Mouse (Mus musculus) ES-E14 (cell line): Measurements from ENCODE around the gene 4930442H23Rik. TPM values are rescaled to one million over a fixed set of nuclear protein-coding genes. Genes with fewer than 3 reads are reported as not detected.

Experiments used
- DNase-seq: peaks from one replicate; pipeline ENCODE4 v3.0.0-alpha.2; 2013; ENCODE audit warnings: low read depth, low spot score
- H3K27ac ChIP-seq: 2 replicates; pipeline ENCODE4 v1.5.1; 2012; ENCODE audit warnings: low read depth, mild to moderate bottlenecking, low read length, moderate library complexity, mixed read lengths; ENCODE audit not compliant: poor library complexity, insufficient read depth, severe bottlenecking
- H3K36me3 ChIP-seq: 2 replicates; pipeline ENCODE4 v1.6.1; 2012; ENCODE audit warnings: mild to moderate bottlenecking, low read length, moderate library complexity, mixed read lengths; ENCODE audit not compliant: control insufficient read depth, poor library complexity, insufficient read depth, severe bottlenecking
- H3K4me1 ChIP-seq, 2 experiments: fragments of 150-350 bp in 1 of 2; sonication (generic) in 1 of 2; 2 replicates each; pipeline ENCODE4 v1.6.1; 2012; ENCODE audit warnings: low read length in 2 of 2, mild to moderate bottlenecking in 1 of 2, mixed read lengths in 1 of 2; ENCODE audit not compliant: control insufficient read depth in 2 of 2, insufficient read depth in 2 of 2, poor library complexity in 1 of 2
- H3K4me3 ChIP-seq, 2 experiments: fragments of 150-350 bp in 1 of 2; sonication (generic) in 1 of 2; 2 replicates each; pipeline ENCODE4 v1.5.1; 2012; ENCODE audit warnings: low read length in 2 of 2, low read depth in 1 of 2, mild to moderate bottlenecking in 1 of 2, mixed read lengths in 1 of 2; ENCODE audit not compliant: insufficient read depth in 1 of 2, poor library complexity in 1 of 2, severe bottlenecking in 1 of 2
- H3K9ac ChIP-seq: 2 replicates; pipeline ENCODE4 v1.6.1; 2012; ENCODE audit warnings: low read depth, mild to moderate bottlenecking, low read length, mixed read lengths; ENCODE audit not compliant: poor library complexity, insufficient read depth, severe bottlenecking
- H3K9me3 ChIP-seq: fragments of 150-350 bp; sonication (generic); 2 replicates; pipeline ENCODE4 v1.6.1; 2012; ENCODE audit warnings: low read depth, mild to moderate bottlenecking, low read length; ENCODE audit not compliant: control insufficient read depth, insufficient read depth
- CHD2 ChIP-seq: IDR thresholded peaks from 2 replicates; pipeline ENCODE4 v1.6.1; 2014; ENCODE audit warnings: mild to moderate bottlenecking, low read depth, low read length, inconsistent platforms
- HCFC1 ChIP-seq: IDR thresholded peaks from 2 replicates; pipeline ENCODE4 v1.6.1; 2012; ENCODE audit warnings: low read length, inconsistent platforms, borderline replicate concordance; ENCODE audit not compliant: insufficient read depth
- MAFK ChIP-seq: IDR thresholded peaks from 2 replicates; pipeline ENCODE4 v1.6.1; 2014; ENCODE audit warnings: mild to moderate bottlenecking, low read depth, low read length, inconsistent platforms; ENCODE audit not compliant: insufficient read depth
- ZC3H11A ChIP-seq: IDR thresholded peaks from 2 replicates; pipeline ENCODE4 v1.6.1; 2012; ENCODE audit warnings: low read depth, mild to moderate bottlenecking, inconsistent platforms, low read length, borderline replicate concordance
- ZNF384 ChIP-seq: IDR thresholded peaks from 2 replicates; pipeline ENCODE4 v1.6.1; 2012; ENCODE audit warnings: low read depth, low read length, inconsistent platforms
- in situ Hi-C, 2 experiments: fragments of 600-800 bp; cut with MboI; formaldehyde crosslinking; loops; one replicate each; pipeline ENCODE4 v1.15.1; 2025; ENCODE audit warnings: low sequenced_read_pairs in 2 of 2, inconsistent platforms in 1 of 2; ENCODE audit not compliant: unreplicated experiment in 2 of 2
- total RNA-seq: library from RNA; depleted of rRNA; stranded (reverse); fragments of 300-350 nt; gene quantifications from 2 replicates; pipeline ENCODE4 v1.2.3, GENCODE M21; 2012

The 4930442H23Rik gene
- total RNA-seq, 1 experiment: 0.54 TPM

DNA sequence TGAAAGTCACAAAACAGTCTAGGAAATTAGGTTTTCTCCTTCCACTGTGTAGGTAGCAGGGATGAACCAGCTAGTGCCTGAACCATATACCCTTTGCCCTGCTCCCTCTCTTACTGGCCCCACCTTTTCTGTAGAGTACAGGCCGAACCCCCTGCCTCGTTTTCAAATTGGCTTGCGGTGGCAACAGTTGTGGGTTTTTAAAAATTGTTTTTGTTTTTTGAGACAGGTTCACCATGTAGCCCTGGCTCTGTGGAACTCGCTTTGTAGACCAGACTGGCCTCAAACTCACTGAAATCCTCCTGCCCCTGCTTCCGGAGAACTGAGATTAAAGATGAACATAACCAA is 15.6 kb downstream of the 4930442H23Rik start:
- H3K4me3 ChIP-seq: peak overlapping the region; percentile 53 to 81
- in situ Hi-C loops: no loop called here
- peak overlapping the region; percentile 37; the same call in 1 of the 2 replicates for H3K27ac ChIP-seq
- no peak for DNase-seq
- H3K36me3 ChIP-seq: peaks cover 7% of the 10 kb centered on the region; the same call in 1 of the 2 replicates
- H3K9ac ChIP-seq: peak overlapping the region; percentile 46; the same call in 1 of the 2 replicates
- TF ChIP-seq ZC3H11A: no peak
- TF ChIP-seq MAFK: no peak
- no peak for TF ChIP-seq HCFC1
- TF ChIP-seq ZNF384: no peak
- no peak for TF ChIP-seq CHD2
- H3K9me3 ChIP-seq: no peaks in the 10 kb centered on the region
- peaks cover 5 to 7% of the 10 kb centered on the region in 2 experiments; a peak in 3 of 4 replicates for H3K4me1 ChIP-seq

DNA sequence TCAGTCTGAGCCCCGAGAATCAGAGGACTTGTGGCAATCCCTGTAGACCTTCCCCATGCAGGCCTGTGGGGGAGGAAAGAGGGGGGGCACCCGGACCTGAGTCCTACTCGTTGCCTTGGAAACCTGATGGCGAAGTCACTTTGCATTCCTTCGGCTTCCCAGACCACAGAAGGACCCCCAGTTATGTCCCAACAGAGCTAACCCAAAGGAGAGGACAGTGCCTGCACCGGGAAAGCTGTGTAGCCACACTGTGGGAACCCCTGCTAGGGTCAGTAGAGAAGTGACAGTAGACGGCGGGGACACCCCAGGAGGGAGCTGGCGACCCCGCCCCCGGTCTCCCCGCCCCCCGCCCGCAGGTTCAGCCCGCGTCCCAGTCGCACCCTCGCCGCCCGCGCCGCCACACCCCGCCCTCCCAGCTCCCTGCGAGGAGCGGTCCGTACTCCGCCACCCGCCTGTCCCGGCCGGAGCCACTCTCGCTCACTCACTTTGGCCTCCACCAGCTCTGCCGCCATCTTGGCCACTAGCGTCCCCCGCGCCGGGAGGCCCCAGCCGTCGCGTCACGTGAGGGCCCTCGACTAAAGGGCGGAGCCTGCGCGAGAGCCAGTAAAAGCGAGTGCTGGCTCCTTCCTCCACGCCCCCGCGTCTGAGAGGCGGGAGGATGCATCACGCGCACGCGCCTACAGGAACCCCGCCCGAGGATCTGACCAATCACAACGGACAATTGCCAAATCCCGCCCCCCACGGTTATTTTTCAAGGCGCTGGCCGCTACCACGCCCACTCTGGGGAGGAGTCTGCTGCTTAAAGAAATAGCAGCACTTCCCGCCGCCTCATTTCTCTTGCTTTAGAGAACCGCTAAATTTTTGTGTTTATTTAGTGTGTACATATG is 16.2 kb downstream of the 4930442H23Rik start, which contains the start of gene Pias4:
TSS of gene Pias4 (minus strand) at position 724 of the 887 bp plus-strand sequence.
- peak; percentile 99 for DNase-seq
- TF ChIP-seq CHD2 (no peak), ZC3H11A (no peak), MAFK (no peak), HCFC1 (no peak), ZNF384 (no peak)
- H3K36me3 ChIP-seq: peaks cover 10% of the 10 kb centered on the region; the same call in 1 of the 2 replicates
- in situ Hi-C loops: no loop called here
- H3K9ac ChIP-seq: peak within 1 kb of the TSS; percentile 77
- H3K4me3 ChIP-seq: peak within 1 kb of the TSS; percentile 74 to 85
- peak within 1 kb of the TSS; percentile 37 for H3K27ac ChIP-seq
- no peaks in the 10 kb centered on the region for H3K9me3 ChIP-seq
- H3K4me1 ChIP-seq: peaks cover 5 to 9% of the 10 kb centered on the region in 2 experiments; a peak in 3 of 4 replicates

DNA sequence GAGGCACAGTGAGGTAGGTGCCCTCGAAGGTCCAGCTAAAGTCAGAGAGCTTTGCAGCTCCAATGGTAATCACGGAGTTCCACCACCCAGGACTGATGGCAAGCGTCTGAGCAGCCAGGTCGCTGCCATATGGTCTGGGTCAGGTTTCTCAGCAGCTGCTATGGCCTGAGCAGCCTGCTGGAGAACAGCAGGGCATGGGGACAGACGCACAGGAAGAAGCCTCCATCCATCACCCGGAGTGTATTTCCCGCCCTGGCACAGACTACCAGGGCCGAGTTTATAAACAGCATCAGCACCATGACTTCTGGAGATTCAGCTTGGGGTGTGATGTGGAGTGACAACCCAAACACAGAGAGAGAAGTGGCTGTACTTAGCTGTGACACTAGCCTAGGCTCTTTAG is 18.5 kb downstream of the 4930442H23Rik start:
- no peak for DNase-seq
- TF ChIP-seq ZC3H11A (no peak), CHD2 (no peak), MAFK (no peak), HCFC1 (no peak), ZNF384 (no peak)
- peaks cover 25% of the 10 kb centered on the region for H3K36me3 ChIP-seq
- H3K27ac ChIP-seq: no peak overlapping the region
- no peaks in the 10 kb centered on the region for H3K9me3 ChIP-seq
- H3K4me3 ChIP-seq: no peak overlapping the region
- H3K9ac ChIP-seq: no peak overlapping the region
- H3K4me1 ChIP-seq: peaks cover 5 to 14% of the 10 kb centered on the region in 2 experiments; a peak in 3 of 4 replicates
- in situ Hi-C loops: no loop called here

DNA sequence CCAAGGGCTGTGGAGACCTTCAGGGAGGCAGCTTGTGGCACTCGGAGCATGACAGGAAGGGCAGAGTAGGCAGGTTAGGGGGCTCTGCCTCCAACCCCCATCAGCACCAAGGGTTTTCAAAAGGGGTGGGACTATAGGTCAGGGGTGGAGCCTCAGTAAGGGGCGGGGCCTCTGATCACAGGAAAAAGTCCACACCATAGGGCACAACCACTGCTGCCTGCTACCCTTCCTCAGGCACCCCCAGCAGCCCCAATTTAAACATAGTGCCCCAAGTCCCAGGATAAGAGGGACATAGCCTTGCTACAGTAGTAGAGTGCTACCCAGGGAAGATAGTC is 21.4 kb downstream of the 4930442H23Rik start:
- Histone ChIP-seq H3K36me3 (peaks cover 46% of the 10 kb centered on the region), H3K9me3 (no peaks in the 10 kb centered on the region), H3K4me3 (no peak overlapping the region), H3K4me1 (peaks cover 2 to 15% of the 10 kb centered on the region in 2 experiments; a peak in 2 of 4 replicates), H3K9ac (no peak overlapping the region), H3K27ac (no peak overlapping the region)
- in situ Hi-C loops: no loop called here
- TF ChIP-seq ZC3H11A (no peak), CHD2 (no peak), HCFC1 (no peak), MAFK (no peak), ZNF384 (no peak)
- no peak for DNase-seq
